Mouse (Mus musculus) spleen, adult 2 months (tissue): ENCODE measurements around the gene Tubg1.

Experiments
- CTCF ChIP-seq: fragments of 200-500 bp; IDR thresholded peaks from 2 replicates; pipeline ENCODE4 v1.5.1; 2011; ENCODE audit warnings: mild to moderate bottlenecking, inconsistent platforms; ENCODE audit not compliant: insufficient read depth, insufficient read length, insufficient replicate concordance; ENCODE audit errors: extremely low read depth
- POLR2A ChIP-seq: fragments of 200-500 bp; IDR thresholded peaks from 2 replicates; pipeline ENCODE4 v1.6.1; 2011; ENCODE audit warnings: low read depth, low read length, inconsistent platforms

DNA sequence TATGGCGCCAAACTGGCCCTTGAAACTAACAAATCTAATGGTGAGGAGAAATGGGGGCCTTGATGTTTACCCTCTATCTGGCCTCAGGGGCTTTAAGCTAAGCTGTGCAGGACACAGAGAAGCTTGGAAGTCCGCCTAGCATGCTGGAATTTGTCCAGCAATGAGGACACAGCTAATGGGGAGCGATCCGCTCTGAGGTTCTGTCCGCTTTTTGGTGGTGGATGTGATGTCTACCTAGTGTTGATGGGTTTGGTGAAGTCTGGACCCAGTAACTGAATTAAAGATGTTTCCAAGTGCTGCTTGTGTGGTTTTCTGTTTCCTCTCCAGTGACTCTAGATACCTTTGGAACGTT is 33.4 kb upstream of the Tubg1 start:
- TF ChIP-seq CTCF (no peak), POLR2A (no peak)
